Comparison of ENCODE assay signal across 8 mouse cellular contexts in the genomic region with DNA sequence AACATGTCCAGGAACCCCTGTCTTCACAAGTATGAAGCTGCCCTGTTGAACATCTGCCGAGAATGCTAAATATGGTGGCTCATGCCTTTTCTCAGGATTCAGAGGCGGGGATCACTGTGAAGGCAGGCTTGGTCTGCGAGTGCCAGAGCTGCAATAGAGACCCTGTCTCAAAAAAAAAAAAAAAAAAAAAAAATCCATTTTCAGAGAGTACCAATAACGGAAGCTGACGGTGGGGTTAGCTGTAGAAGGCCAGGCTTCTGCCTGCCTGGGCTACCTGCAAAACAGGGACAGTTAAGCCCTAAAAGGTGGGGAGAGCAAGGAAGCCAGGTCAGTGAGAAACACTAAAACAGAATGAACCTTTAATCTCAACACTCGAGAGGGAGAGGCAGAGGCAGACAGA. TPM values are rescaled to one million over a fixed set of nuclear protein-coding genes. Genes with fewer than 3 reads are reported as not detected.
DNase-seq lines count a peak whose midpoint lies in the region; ATAC-seq and TF ChIP-seq lines count a peak whose summit lies in the region.

No protein-coding gene starts in this region.

- H3K4me2 ChIP-seq in lung, embryonic 14.5 days = peak overlapping the region; percentile 90
- H3K4me2 ChIP-seq in embryonic facial prominence, embryonic 13.5 days = peak overlapping the region; percentile 61
- H3K4me2 ChIP-seq in neural tube, embryonic 14.5 days (ENCODE audit: low read depth, low read length) = peak overlapping the region; percentile 43

- H3K9me3 ChIP-seq in lung, embryonic 14.5 days (ENCODE audit: low read depth, low read length) = no peaks in the 10 kb centered on the region
- no peaks in the 10 kb centered on the region for H3K9me3 ChIP-seq in embryonic facial prominence, embryonic 13.5 days
- no peaks in the 10 kb centered on the region for H3K9me3 ChIP-seq in limb, embryonic 10.5 days (replicated peaks)
- H3K9me3 ChIP-seq in neural tube, embryonic 14.5 days (ENCODE audit: control insufficient read depth, low read length) = no peaks in the 10 kb centered on the region

- H3K27ac ChIP-seq in lung, embryonic 14.5 days (ENCODE audit: low read depth) = no peak overlapping the region
- no peak overlapping the region for H3K27ac ChIP-seq in embryonic facial prominence, embryonic 13.5 days
- peak overlapping the region; percentile 97; the same call in 1 of the 2 replicates for H3K27ac ChIP-seq in limb, embryonic 10.5 days
- H3K27ac ChIP-seq in neural tube, embryonic 14.5 days (ENCODE audit: low read depth, low read length) = no peak overlapping the region

- no peak overlapping the region; the same call in 1 of the 2 replicates for H3K9ac ChIP-seq in lung, embryonic 14.5 days
- H3K9ac ChIP-seq in embryonic facial prominence, embryonic 13.5 days = no peak overlapping the region
- no peak overlapping the region for H3K9ac ChIP-seq in neural tube, embryonic 14.5 days (replicated peaks; ENCODE audit: low read depth, low read length)

- H3K36me3 ChIP-seq in lung, embryonic 14.5 days (ENCODE audit: insufficient read depth) = peaks cover 34% of the 10 kb centered on the region
- peaks cover 31% of the 10 kb centered on the region for H3K36me3 ChIP-seq in embryonic facial prominence, embryonic 13.5 days
- H3K36me3 ChIP-seq in limb, embryonic 10.5 days = peaks cover 33% of the 10 kb centered on the region
- H3K36me3 ChIP-seq in neural tube, embryonic 14.5 days (ENCODE audit: control insufficient read depth, insufficient read depth, low read length) = peaks cover 22% of the 10 kb centered on the region

- ATAC-seq in lung, embryonic 14.5 days (ENCODE audit: insufficient read depth) = no peak
- ATAC-seq in embryonic facial prominence, embryonic 13.5 days (ENCODE audit: insufficient number of reproducible peaks, insufficient read depth, low FRiP score, low TSS enrichment, low read depth) = no peak
- ATAC-seq in neural tube, embryonic 14.5 days (ENCODE audit: low read depth) = no peak
- no peak for ATAC-seq in activated CD4-positive, CD25-positive, alpha-beta regulatory T cell, adult 4 months

- H3K4me3 ChIP-seq in lung, embryonic 14.5 days (ENCODE audit: low read depth, low read length) = peak overlapping the region; percentile 86
- H3K4me3 ChIP-seq in embryonic facial prominence, embryonic 13.5 days = peak overlapping the region; percentile 89
- peak overlapping the region; percentile 91 for H3K4me3 ChIP-seq in limb, embryonic 10.5 days
- H3K4me3 ChIP-seq in neural tube, embryonic 14.5 days (ENCODE audit: low read depth, low read length) = peak overlapping the region; percentile 86; the same call in 1 of the 2 replicates

- no peaks in the 10 kb centered on the region for H3K27me3 ChIP-seq in lung, embryonic 14.5 days (ENCODE audit: insufficient read depth, low read length)
- no peaks in the 10 kb centered on the region for H3K27me3 ChIP-seq in embryonic facial prominence, embryonic 13.5 days
- no peaks in the 10 kb centered on the region for H3K27me3 ChIP-seq in limb, embryonic 10.5 days (ENCODE audit: low read depth, poor library complexity, severe bottlenecking)
- H3K27me3 ChIP-seq in neural tube, embryonic 14.5 days (ENCODE audit: control insufficient read depth, insufficient read depth, low read length) = no peaks in the 10 kb centered on the region

- 81% methylated on average over 6 of the region's 6 CpGs for WGBS in lung, embryonic 14.5 days
- whole genome bisulfite sequencing in embryonic facial prominence, embryonic 13.5 days = 91% methylated on average over 6 of the region's 6 CpGs
- 92% methylated on average over 6 of the region's 6 CpGs for WGBS in limb, embryonic 10.5 days
- 90% methylated on average over 6 of the region's 6 CpGs for WGBS in neural tube, embryonic 14.5 days

- TF ChIP-seq CTCF in lung, embryonic 14.5 days (IDR thresholded peaks at IDR 0.05; ENCODE audit: low read depth) = no peak

- peaks cover 2% of the 10 kb centered on the region; the same call in 1 of the 2 replicates for H3K4me1 ChIP-seq in lung, embryonic 14.5 days (ENCODE audit: insufficient read depth)
- peaks cover 26% of the 10 kb centered on the region for H3K4me1 ChIP-seq in embryonic facial prominence, embryonic 13.5 days
- peaks cover 9% of the 10 kb centered on the region for H3K4me1 ChIP-seq in limb, embryonic 10.5 days
- peaks cover 8% of the 10 kb centered on the region for H3K4me1 ChIP-seq in neural tube, embryonic 14.5 days (ENCODE audit: control insufficient read depth, insufficient read depth, low read length)

- no peak for DNase-seq in lung, embryonic 14.5 days
- no peak for DNase-seq in lung, adult 18-20 months
- DNase-seq in limb, embryonic 10.5 days (ENCODE audit: low spot score) = no peak
- no peak for DNase-seq in cerebellum, adult 8-10 months
- DNase-seq in ovary, adult 18-20 months (ENCODE audit: low spot score) = no peak

RNA-seq across cellular contexts. Expression of gene Rps7, which starts 0.8 kb away (rescaled TPM):
- polyA plus RNA-seq in lung, embryonic 14.5 days (2014; fragmentation: Nextera tagmentation; extraction: Ambion mirVana) = 950 and 1,052 TPM in 2 replicates
- 763 and 839 TPM in 2 replicates for polyA plus RNA-seq in embryonic facial prominence, embryonic 13.5 days (2015; fragmentation: Nextera tagmentation; extraction: Ambion mirVana)
- 654 and 701 TPM in 2 replicates for polyA plus RNA-seq in limb, embryonic 10.5 days (2016; fragmentation: Nextera tagmentation; extraction: Ambion mirVana)
- 537 and 647 TPM in 2 replicates for polyA plus RNA-seq in neural tube, embryonic 14.5 days (2014; fragmentation: Nextera tagmentation; extraction: Ambion mirVana)
- polyA plus RNA-seq in activated CD4-positive, CD25-positive, alpha-beta regulatory T cell, adult 4 months (2017; shearing (Covaris generic)) = 1,000 to 10,000 TPM; 1,659 to 2,490 TPM

RNA-seq across cellular contexts. Expression of gene Rnaseh1, which starts 12.9 kb away (rescaled TPM):
- 30.0 and 32.8 TPM in 2 replicates for polyA plus RNA-seq in lung, embryonic 14.5 days (2014; fragmentation: Nextera tagmentation; extraction: Ambion mirVana)
- 31.7 and 34.9 TPM in 2 replicates for polyA plus RNA-seq in embryonic facial prominence, embryonic 13.5 days (2015; fragmentation: Nextera tagmentation; extraction: Ambion mirVana)
- polyA plus RNA-seq in limb, embryonic 10.5 days (2016; fragmentation: Nextera tagmentation; extraction: Ambion mirVana) = 38.5 and 38.8 TPM in 2 replicates
- 19.5 and 21.7 TPM in 2 replicates for polyA plus RNA-seq in neural tube, embryonic 14.5 days (2014; fragmentation: Nextera tagmentation; extraction: Ambion mirVana)
- polyA plus RNA-seq in activated CD4-positive, CD25-positive, alpha-beta regulatory T cell, adult 4 months (2017; shearing (Covaris generic)) = 10 to 100 TPM; 28.9 to 29.2 TPM

RNA-seq across cellular contexts. Expression of gene Colec11, which starts 13.4 kb away (rescaled TPM):
- 2.6 and 3.4 TPM in 2 replicates for polyA plus RNA-seq in lung, embryonic 14.5 days (2014; fragmentation: Nextera tagmentation; extraction: Ambion mirVana)
- 0.30 TPM in 1 of 2 replicates, not detected in the other for polyA plus RNA-seq in embryonic facial prominence, embryonic 13.5 days (2015; fragmentation: Nextera tagmentation; extraction: Ambion mirVana)
- polyA plus RNA-seq in limb, embryonic 10.5 days (2016; fragmentation: Nextera tagmentation; extraction: Ambion mirVana) = 0.18 TPM in 1 of 2 replicates, not detected in the other
- 0.80 and 0.94 TPM in 2 replicates for polyA plus RNA-seq in neural tube, embryonic 14.5 days (2014; fragmentation: Nextera tagmentation; extraction: Ambion mirVana)
- under 1 TPM in 1 of 2 experiments, not detected in 1; 0.34 TPM for polyA plus RNA-seq in activated CD4-positive, CD25-positive, alpha-beta regulatory T cell, adult 4 months (2017; shearing (Covaris generic))

RNA-seq across cellular contexts. Expression of gene Adi1, which starts 38.5 kb away (rescaled TPM):
- 80.8 and 83.7 TPM in 2 replicates for polyA plus RNA-seq in lung, embryonic 14.5 days (2014; fragmentation: Nextera tagmentation; extraction: Ambion mirVana)
- polyA plus RNA-seq in embryonic facial prominence, embryonic 13.5 days (2015; fragmentation: Nextera tagmentation; extraction: Ambion mirVana) = 69.5 and 72.0 TPM in 2 replicates
- 67.0 and 69.9 TPM in 2 replicates for polyA plus RNA-seq in limb, embryonic 10.5 days (2016; fragmentation: Nextera tagmentation; extraction: Ambion mirVana)
- polyA plus RNA-seq in neural tube, embryonic 14.5 days (2014; fragmentation: Nextera tagmentation; extraction: Ambion mirVana) = 25.4 and 26.7 TPM in 2 replicates
- polyA plus RNA-seq in activated CD4-positive, CD25-positive, alpha-beta regulatory T cell, adult 4 months (2017; shearing (Covaris generic)) = 10 to 100 TPM; 34.9 to 47.6 TPM

RNA-seq across cellular contexts. Expression of gene Allc, which starts 54.2 kb away (rescaled TPM):
- not detected in 2 replicates for polyA plus RNA-seq in lung, embryonic 14.5 days (2014; fragmentation: Nextera tagmentation; extraction: Ambion mirVana)
- polyA plus RNA-seq in embryonic facial prominence, embryonic 13.5 days (2015; fragmentation: Nextera tagmentation; extraction: Ambion mirVana) = not detected in 2 replicates
- not detected in 2 replicates for polyA plus RNA-seq in limb, embryonic 10.5 days (2016; fragmentation: Nextera tagmentation; extraction: Ambion mirVana)
- not detected in 2 replicates for polyA plus RNA-seq in neural tube, embryonic 14.5 days (2014; fragmentation: Nextera tagmentation; extraction: Ambion mirVana)
- not detected for polyA plus RNA-seq in activated CD4-positive, CD25-positive, alpha-beta regulatory T cell, adult 4 months (2017; shearing (Covaris generic))
